Mouse (Mus musculus): ENCODE measurements around the gene Cts6.
A peak's percentile ranks its signal among the peaks of the same experiment; 100 is the strongest.
"Not testable (repeated sequence)": the region's sequence is repeated elsewhere in the genome, so short reads cannot be mapped to it uniquely, and the experiment has no call there.

Gene Cts6

DNA sequence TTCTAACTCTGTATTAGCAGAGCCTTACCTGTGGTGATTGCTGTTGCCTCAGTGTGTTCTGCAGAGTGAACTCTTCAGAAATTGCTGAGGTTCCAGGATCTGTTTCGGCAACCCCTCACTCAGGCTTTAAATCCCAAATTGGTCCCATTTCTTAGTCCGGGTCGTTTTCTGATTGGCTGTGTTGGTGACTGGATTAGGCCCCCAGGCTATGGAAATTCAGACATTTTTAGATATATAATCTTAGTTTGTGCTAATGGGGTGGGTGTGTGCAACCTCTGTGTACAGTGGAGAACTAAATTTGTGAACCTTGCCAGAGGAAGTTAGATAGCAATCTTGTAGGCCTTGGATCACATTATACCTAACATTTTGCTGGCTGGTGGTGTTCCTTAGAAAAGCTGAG lies at the start of gene Cts6:
TSS of gene Cts6 (minus strand) at position 101 of the 400 bp plus-strand sequence.
- DNase-seq, result no peak

DNA sequence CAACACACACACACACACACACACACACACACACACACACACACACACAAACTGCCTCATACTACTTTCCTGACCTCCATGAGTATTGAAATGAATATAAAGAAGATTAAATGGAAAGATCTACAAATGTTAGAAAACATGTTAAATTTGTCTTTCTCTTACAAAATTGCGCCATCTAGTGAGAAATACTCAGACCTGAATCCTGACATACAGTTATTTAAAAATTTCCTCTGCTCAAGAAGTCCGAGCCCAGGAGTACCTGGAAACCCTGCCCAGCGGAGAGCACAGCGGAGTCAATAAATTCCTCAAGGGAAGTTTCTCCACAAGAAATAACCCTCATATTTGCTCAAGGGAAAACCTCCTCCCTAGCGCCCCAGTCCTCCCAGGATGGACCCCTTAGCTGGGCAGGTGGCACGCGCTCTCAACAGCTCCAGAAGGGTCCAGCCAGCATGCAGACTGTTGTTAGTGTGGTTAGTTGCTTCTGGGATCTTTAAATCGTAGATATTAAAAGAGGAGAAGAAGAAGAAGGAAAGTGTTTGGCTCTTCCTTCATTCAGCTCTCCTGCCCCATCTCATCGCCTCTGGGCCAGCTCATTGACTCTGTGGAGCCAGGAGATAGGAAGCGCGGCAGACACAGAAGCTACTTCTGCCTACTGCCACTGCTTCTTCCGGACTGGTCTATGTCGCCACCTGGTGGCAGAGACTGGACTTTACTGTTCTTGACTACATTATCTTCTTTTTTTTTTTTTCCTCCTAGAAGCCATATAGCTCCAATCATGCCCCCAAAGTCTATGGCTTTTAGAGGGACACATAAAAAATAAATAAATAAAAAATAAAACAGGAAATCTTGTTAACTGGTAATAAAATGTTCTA lies 38.1 kb upstream of the Cts6 start:
- peak; percentile 3 to 10 for DNase-seq

DNA sequence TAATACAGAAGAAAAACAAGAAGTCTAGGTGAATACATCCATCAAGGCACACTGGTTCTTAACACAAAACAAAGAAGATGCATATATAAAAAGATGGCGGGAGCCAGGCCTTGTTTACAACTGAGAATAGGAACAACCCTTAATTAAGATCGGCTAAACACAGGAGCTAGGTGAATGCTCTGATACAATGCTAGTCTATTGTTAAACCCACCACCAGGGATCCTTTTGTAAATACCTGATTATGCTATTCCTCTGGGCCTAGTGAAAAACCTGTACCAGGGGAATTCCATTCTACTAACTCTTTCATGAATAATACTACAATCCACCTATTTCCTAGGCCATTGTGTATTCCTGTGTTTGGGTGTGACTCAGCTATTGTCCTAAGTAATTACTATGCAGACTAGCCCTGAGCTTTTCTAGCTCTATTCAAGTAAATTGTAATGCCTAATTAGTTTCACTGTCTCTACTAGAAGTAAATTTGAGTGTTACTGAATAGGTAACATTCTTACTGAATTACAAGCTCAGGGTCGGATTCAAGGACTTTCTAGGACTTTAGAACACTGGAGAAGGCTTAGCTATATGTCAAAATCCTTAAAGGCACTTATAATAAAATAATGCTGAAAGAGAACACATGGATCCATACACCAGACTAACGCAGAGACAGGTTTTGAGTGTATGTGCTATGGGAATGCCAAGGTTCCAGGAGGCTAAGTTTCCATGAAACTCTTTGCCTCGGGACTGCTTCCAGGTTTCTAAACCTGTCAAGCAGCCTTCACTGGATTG lies 17.9 kb downstream of the Cts6 start:
- DNase-seq, result not testable (repeated sequence)

DNA sequence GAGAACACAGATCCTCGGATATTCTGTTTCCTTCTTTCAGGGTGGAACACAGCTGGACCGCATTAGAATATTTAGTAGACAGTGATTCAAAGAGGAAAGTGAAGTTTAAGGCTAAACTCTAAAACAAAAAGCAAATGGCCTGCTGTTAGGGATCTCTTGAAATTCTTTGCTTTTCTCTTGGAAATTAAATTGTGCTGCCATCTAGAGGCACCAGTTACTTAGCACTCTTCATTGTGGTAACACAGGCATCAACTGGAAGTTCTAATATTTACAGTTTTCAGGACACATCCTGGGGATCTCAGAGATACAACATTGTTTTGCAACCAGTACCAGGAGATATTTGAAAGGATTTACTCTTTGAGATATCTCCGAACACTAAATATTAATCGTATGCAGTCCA lies 38.6 kb downstream of the Cts6 start:
- no peak for DNase-seq

DNA sequence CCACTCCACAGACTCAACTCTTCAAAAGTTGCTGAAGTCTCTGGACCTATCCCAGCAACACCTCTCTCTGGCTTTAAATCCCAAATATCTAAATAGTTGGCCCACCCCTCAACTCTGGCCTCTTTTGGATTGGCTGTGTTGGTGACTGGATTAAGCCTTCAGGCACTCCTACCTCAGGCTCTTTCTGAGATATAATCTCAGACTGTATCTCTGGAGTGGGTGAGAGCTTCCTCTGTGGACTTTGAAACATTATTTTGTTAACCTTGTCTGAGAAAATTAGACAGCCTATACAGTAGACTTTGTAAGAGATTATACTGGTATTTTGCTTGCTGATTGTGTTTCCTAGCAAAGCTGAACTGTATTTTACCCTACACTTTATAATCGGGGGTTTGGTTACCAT lies 39.1 kb downstream of the Cts6 start, which contains the start of gene Ctsr:
TSS of gene Ctsr (minus strand) at position 101 of the 400 bp plus-strand sequence.
- DNase-seq, result no peak

Measured in thymus, adult 18-20 months (tissue).